Mouse (Mus musculus) megakaryocyte, embryonic 14.5 days (primary cell): ENCODE measurements at regions not wholly inside any gene's neighbourhood (a gene's known extent, or its start where the extent isn't known, plus 50 kb on each side); places are given as distances from the start of the nearest gene placed in this dataset.

ENCODE experiments used
- H3K27me3 ChIP-seq: replicated peaks from 2 replicates; pipeline ENCODE3; 2012; ENCODE audit warnings: inconsistent platforms
- H3K36me3 ChIP-seq: replicated peaks from 2 replicates; pipeline ENCODE3; 2012; ENCODE audit warnings: low read length, inconsistent platforms, mixed read lengths
- H3K4me1 ChIP-seq: 2 replicates; pipeline ENCODE4 v1.6.1; 2012; ENCODE audit warnings: inconsistent platforms
- H3K4me3 ChIP-seq: replicated peaks from 2 replicates; pipeline ENCODE3; 2012; ENCODE audit warnings: moderate library complexity, mild to moderate bottlenecking, inconsistent platforms
- H3K9me3 ChIP-seq: 2 replicates; pipeline ENCODE4 v1.6.1; 2012; ENCODE audit warnings: inconsistent platforms
- FLI1 ChIP-seq: IDR thresholded peaks from 2 replicates; pipeline ENCODE4 v1.6.1; 2012; ENCODE audit warnings: low read length, inconsistent platforms, mixed read lengths
- GATA1 ChIP-seq: IDR thresholded peaks from 3 replicates; pipeline ENCODE4 v1.6.1; 2012; ENCODE audit warnings: mixed read lengths, low read length, inconsistent platforms, borderline replicate concordance

DNA sequence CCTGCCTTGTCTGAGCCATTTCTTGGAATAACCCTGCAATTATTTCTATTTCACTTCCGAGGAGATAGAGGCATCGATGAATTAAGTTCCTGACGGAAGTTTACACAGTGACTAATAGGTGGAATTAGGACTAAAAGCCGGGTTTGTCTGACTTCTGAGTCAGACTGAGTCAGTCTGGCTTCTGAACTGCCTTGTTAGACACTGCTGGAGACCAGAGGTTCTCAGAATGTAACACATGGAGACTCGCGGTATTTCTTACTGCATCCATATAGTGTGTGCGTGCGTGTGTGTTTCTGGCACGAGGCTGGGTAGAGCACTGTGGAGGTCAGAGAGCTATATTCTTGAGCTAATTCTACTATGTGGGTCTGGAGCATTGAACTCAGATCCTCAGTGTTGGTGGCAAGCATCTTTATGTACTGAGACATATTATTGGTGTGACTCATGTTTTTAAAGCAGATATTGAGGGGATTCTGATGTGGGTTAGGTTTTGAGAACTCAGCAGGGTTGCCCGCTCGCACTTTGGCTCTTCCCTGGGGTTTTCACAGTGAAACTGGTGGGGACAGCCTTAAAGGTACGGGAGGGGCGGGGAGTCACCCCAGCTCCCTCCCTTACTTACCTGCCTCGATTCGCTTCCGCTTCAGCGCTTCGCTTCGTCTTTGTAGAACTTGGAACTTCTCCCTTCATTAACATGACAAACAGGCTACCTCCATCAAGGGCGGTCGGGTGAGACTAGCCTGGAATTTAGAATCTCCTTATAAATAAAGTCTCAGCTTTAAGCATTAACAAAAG, 101.2 kb downstream of the 4931417E11Rik start:
- Histone ChIP-seq H3K4me1 (peaks cover 15% of the 10 kb centered on the region), H3K36me3 (no peaks in the 10 kb centered on the region), H3K9me3 (no peaks in the 10 kb centered on the region), H3K27me3 (peaks cover 2% of the 10 kb centered on the region), H3K4me3 (peak overlapping the region; percentile 80)
- no peak for TF ChIP-seq GATA1
- no peak for TF ChIP-seq FLI1

DNA sequence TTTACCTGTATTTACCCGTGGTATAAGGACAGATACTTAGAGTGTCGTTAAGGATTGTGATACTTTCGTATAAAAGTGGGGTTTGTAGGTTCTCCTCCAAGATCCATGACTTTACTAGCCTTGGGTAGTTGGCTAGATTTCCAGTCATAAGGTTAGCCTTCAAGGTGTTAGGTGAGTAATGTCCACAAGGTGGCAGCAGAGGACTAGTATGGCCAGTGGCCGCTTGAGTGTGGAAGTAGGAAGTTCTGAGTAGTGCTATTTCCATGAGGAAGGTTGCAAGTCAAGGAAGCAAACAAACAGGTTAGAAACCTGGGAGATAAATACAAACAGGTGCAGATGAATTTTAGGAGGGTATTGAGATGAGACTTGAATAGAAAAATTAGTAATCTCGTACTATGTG, 101.9 kb downstream of the 4931417E11Rik start:
- Histone ChIP-seq H3K4me1 (peaks cover 9% of the 10 kb centered on the region), H3K36me3 (no peaks in the 10 kb centered on the region), H3K4me3 (peak overlapping the region; percentile 80), H3K27me3 (peaks cover 2% of the 10 kb centered on the region), H3K9me3 (no peaks in the 10 kb centered on the region)
- TF ChIP-seq FLI1 (no peak), GATA1 (no peak)

DNA sequence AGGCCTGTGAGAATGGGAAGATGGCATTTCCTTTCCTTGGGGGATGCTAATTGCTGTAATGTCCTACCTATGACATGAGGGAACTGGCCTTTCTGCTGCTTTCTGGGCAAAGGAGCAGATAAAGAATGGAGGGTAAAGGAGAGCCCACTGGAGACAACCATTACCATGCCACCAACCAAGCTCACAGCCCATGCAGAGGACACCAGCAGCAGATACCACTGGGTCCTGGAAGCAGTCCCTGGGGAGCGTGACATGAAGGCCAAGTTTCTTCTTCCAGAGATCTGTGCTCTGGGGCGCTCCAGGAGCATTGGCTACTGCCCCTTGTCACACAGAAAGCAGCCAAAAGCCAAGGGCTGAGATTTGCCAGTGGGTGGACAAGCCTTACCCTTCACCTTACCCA, 102.8 kb downstream of the 4931417E11Rik start:
- TF ChIP-seq GATA1 (no peak), FLI1 (no peak)
- no peak overlapping the region for H3K4me3 ChIP-seq

GRCm38 (mm10) chr6:73365306-73365705, 104.2 kb downstream of the 4931417E11Rik start:
- H3K36me3 ChIP-seq = no peaks in the 10 kb centered on the region
- TF ChIP-seq GATA1 = no peak
- TF ChIP-seq FLI1 = no peak
- H3K4me1 ChIP-seq = peaks cover 7% of the 10 kb centered on the region; the same call in 1 of the 2 replicates
- no peaks in the 10 kb centered on the region for H3K9me3 ChIP-seq
- peaks cover 2% of the 10 kb centered on the region for H3K27me3 ChIP-seq
- no peak overlapping the region for H3K4me3 ChIP-seq

More for the DNA sequence above, 102.8 kb downstream of the 4931417E11Rik start:
- Histone ChIP-seq H3K9me3 (no peaks in the 10 kb centered on the region), H3K4me1 (peaks cover 7% of the 10 kb centered on the region; the same call in 1 of the 2 replicates), H3K27me3 (peaks cover 2% of the 10 kb centered on the region), H3K36me3 (no peaks in the 10 kb centered on the region)

GRCm38 (mm10) chr6:73334995-73335394, 86.8 kb downstream of the Suclg1 start:
- no peaks in the 10 kb centered on the region for H3K4me1 ChIP-seq
- H3K9me3 ChIP-seq = peaks cover 12% of the 10 kb centered on the region
- H3K36me3 ChIP-seq = no peaks in the 10 kb centered on the region
- H3K4me3 ChIP-seq = no peak overlapping the region
- TF ChIP-seq GATA1 = no peak
- no peak for TF ChIP-seq FLI1
- no peaks in the 10 kb centered on the region for H3K27me3 ChIP-seq

DNA sequence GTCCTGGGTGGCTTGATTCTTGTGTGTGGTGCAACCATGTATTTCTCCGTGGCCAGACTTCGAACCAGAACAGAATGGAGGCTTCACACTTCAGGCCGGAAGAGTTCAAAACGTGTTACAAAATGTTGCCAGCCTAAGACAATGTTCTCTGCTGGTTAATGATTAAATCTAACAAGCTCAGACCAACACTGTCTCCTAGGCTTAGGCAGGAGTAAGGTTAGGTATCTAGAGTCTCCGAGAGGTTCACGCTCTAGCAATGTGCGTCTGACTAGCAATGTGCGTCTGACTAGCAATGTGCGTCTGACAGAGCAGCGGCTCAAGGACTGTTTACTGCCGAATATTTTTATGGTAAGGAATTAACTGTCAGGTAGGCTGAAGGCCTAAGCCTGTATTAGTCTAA, 81.5 kb downstream of the Suclg1 start:
- no peak for TF ChIP-seq FLI1
- no peak for TF ChIP-seq GATA1
- Histone ChIP-seq H3K4me3 (no peak overlapping the region), H3K36me3 (no peaks in the 10 kb centered on the region), H3K9me3 (no peaks in the 10 kb centered on the region), H3K27me3 (no peaks in the 10 kb centered on the region), H3K4me1 (no peaks in the 10 kb centered on the region)
